Mouse (Mus musculus) MEL (cell line): ENCODE data around the gene Npr3. TPM values are rescaled to one million over a fixed set of nuclear protein-coding genes. Genes with fewer than 3 reads are reported as not detected.

Experiments
- DNase-seq: peaks from one replicate; pipeline ENCODE4 v3.0.0; 2011; ENCODE audit warnings: low read depth, low spot score
- H3K27ac ChIP-seq: 2 replicates; pipeline ENCODE4 v1.5.1; 2012; ENCODE audit warnings: low read depth, mild to moderate bottlenecking, control low read depth, low read length, moderate library complexity; ENCODE audit not compliant: control insufficient read depth
- H3K27me3 ChIP-seq, 2 experiments: fragments of 150-350 bp in 1 of 2; sonication (generic) in 1 of 2; 2 replicates each; pipeline ENCODE4 v1.6.1; 2012; ENCODE audit warnings: low read length in 2 of 2, mild to moderate bottlenecking in 2 of 2, improper control_type of control experiment in 1 of 2, moderate library complexity in 1 of 2; ENCODE audit not compliant: insufficient read depth in 2 of 2, control insufficient read depth in 1 of 2
- H3K36me3 ChIP-seq, 2 experiments: 2 replicates each; pipeline ENCODE4 v1.6.1; 2012 to 2014; ENCODE audit warnings: low read length in 2 of 2, improper control_type of control experiment in 1 of 2, inconsistent platforms in 1 of 2, mild to moderate bottlenecking in 1 of 2; ENCODE audit not compliant: insufficient read depth in 2 of 2, control insufficient read depth in 1 of 2
- H3K4me1 ChIP-seq, 2 experiments: fragments of 150-350 bp in 1 of 2; sonication (generic) in 1 of 2; 2 replicates each; pipeline ENCODE4 v1.6.1; 2012; ENCODE audit warnings: low read length in 2 of 2, improper control_type of control experiment in 1 of 2, mild to moderate bottlenecking in 1 of 2; ENCODE audit not compliant: insufficient read depth in 2 of 2, control insufficient read depth in 1 of 2
- H3K4me3 ChIP-seq, 2 experiments: fragments of 150-350 bp in 1 of 2; sonication (generic) in 1 of 2; 2 replicates each; pipeline ENCODE4 v1.5.1; 2012; ENCODE audit warnings: low read depth in 2 of 2, low read length in 2 of 2, mild to moderate bottlenecking in 2 of 2, moderate library complexity in 2 of 2, control low read depth in 1 of 2, improper control_type of control experiment in 1 of 2; ENCODE audit not compliant: control insufficient read depth in 1 of 2, insufficient read depth in 1 of 2
- H3K79me2 ChIP-seq: 2 replicates; pipeline ENCODE4 v1.6.1; 2012; ENCODE audit warnings: mild to moderate bottlenecking, low read length, moderate library complexity; ENCODE audit not compliant: control insufficient read depth, poor library complexity, insufficient read depth
- H3K9ac ChIP-seq: 2 replicates; pipeline ENCODE4 v1.6.1; 2012; ENCODE audit warnings: low read depth, mild to moderate bottlenecking, control low read depth, low read length, moderate library complexity; ENCODE audit not compliant: control insufficient read depth, poor library complexity, severe bottlenecking
- H3K9me3 ChIP-seq: fragments of 150-350 bp; sonication (generic); replicated peaks from 2 replicates; pipeline ENCODE4 v1.6.1; 2012; ENCODE audit warnings: mild to moderate bottlenecking, low read length, improper control_type of control experiment, moderate library complexity; ENCODE audit not compliant: insufficient read depth
- BHLHE40 ChIP-seq: IDR thresholded peaks from 2 replicates; pipeline ENCODE4 v1.6.1; 2012; ENCODE audit warnings: low read depth, mild to moderate bottlenecking, inconsistent platforms, low read length, improper control_type of control experiment, borderline replicate concordance
- CHD2 ChIP-seq: IDR thresholded peaks from 2 replicates; pipeline ENCODE4 v1.6.1; 2011; ENCODE audit warnings: low read length, improper control_type of control experiment
- CTCF ChIP-seq, 3 experiments: IDR thresholded peaks in 2 of 3; conservative IDR thresholded peaks in 1 of 3; 2 replicates each; pipeline ENCODE4 v1.5.1; 2011 to 2012; ENCODE audit warnings: low read length in 3 of 3, low read depth in 2 of 3, mild to moderate bottlenecking in 2 of 3, improper control_type of control experiment in 1 of 3, inconsistent platforms in 1 of 3, mixed read lengths in 1 of 3, moderate library complexity in 1 of 3; ENCODE audit not compliant: control insufficient read depth in 1 of 3, insufficient read depth in 1 of 3, poor library complexity in 1 of 3, severe bottlenecking in 1 of 3
- E2F4 ChIP-seq: IDR thresholded peaks from 2 replicates; pipeline ENCODE4 v1.6.1; 2011; ENCODE audit warnings: low read depth, low read length, improper control_type of control experiment, borderline replicate concordance
- ELF1 ChIP-seq: IDR thresholded peaks from 2 replicates; pipeline ENCODE4 v1.6.1; 2014; ENCODE audit warnings: low read depth, mild to moderate bottlenecking, inconsistent platforms, low read length, improper control_type of control experiment, moderate library complexity
- EP300 ChIP-seq, 2 experiments: IDR thresholded peaks; 2 replicates each; pipeline ENCODE4 v1.6.1; 2011; ENCODE audit warnings: improper control_type of control experiment in 2 of 2, low read length in 2 of 2, low read depth in 1 of 2, mild to moderate bottlenecking in 1 of 2
- ETS1 ChIP-seq: IDR thresholded peaks from 2 replicates; pipeline ENCODE4 v1.6.1; 2012; ENCODE audit warnings: low read depth, mild to moderate bottlenecking, inconsistent platforms, low read length, improper control_type of control experiment, moderate library complexity
- GABPA ChIP-seq: IDR thresholded peaks from 2 replicates; pipeline ENCODE4 v1.6.1; 2012; ENCODE audit warnings: low read depth, mild to moderate bottlenecking, inconsistent platforms, low read length, improper control_type of control experiment, moderate library complexity
- GATA1 ChIP-seq: IDR thresholded peaks from 2 replicates; pipeline ENCODE4 v1.6.1; 2011; ENCODE audit warnings: low read depth, low read length, improper control_type of control experiment
- JUND ChIP-seq: IDR thresholded peaks from 2 replicates; pipeline ENCODE4 v1.6.1; 2011; ENCODE audit warnings: low read depth, mild to moderate bottlenecking, improper control_type of control experiment, low read length
- MAX ChIP-seq: IDR thresholded peaks from 2 replicates; pipeline ENCODE4 v1.6.1; 2011; ENCODE audit warnings: low read length, improper control_type of control experiment
- MYB ChIP-seq: IDR thresholded peaks from 2 replicates; pipeline ENCODE4 v1.6.1; 2011; ENCODE audit warnings: mild to moderate bottlenecking, low read depth, low read length, improper control_type of control experiment
- MYC ChIP-seq: IDR thresholded peaks from 2 replicates; pipeline ENCODE4 v1.6.1; 2011; ENCODE audit warnings: low read depth, mild to moderate bottlenecking, low read length, improper control_type of control experiment, moderate library complexity
- NELFE ChIP-seq: IDR thresholded peaks from 2 replicates; pipeline ENCODE4 v1.6.1; 2011; ENCODE audit warnings: low read depth, low read length, improper control_type of control experiment
- POLR2A ChIP-seq, 2 experiments: IDR thresholded peaks; 2 replicates each; pipeline ENCODE4 v1.6.1; 2011 to 2012; ENCODE audit warnings: low read length in 2 of 2, mild to moderate bottlenecking in 2 of 2, control low read depth in 1 of 2, improper control_type of control experiment in 1 of 2, low read depth in 1 of 2, moderate library complexity in 1 of 2; ENCODE audit not compliant: control insufficient read depth in 1 of 2, insufficient read depth in 1 of 2, poor library complexity in 1 of 2
- POLR2AphosphoS2 ChIP-seq: IDR thresholded peaks from 2 replicates; pipeline ENCODE4 v1.6.1; 2011; ENCODE audit warnings: low read length, improper control_type of control experiment
- RAD21 ChIP-seq: IDR thresholded peaks from 2 replicates; pipeline ENCODE4 v1.6.1; 2011; ENCODE audit warnings: mild to moderate bottlenecking, low read depth, low read length, improper control_type of control experiment
- RCOR1 ChIP-seq: IDR thresholded peaks from 2 replicates; pipeline ENCODE4 v1.6.1; 2012; ENCODE audit warnings: low read depth, mild to moderate bottlenecking, inconsistent platforms, low read length, improper control_type of control experiment
- SIN3A ChIP-seq: IDR thresholded peaks from 2 replicates; pipeline ENCODE4 v1.6.1; 2012; ENCODE audit warnings: low read length, improper control_type of control experiment, inconsistent platforms
- TBP ChIP-seq: IDR thresholded peaks from 2 replicates; pipeline ENCODE4 v1.8.0; 2011; ENCODE audit warnings: low read depth, low read length, improper control_type of control experiment
- TCF12 ChIP-seq: IDR thresholded peaks from 2 replicates; pipeline ENCODE4 v1.6.1; 2014; ENCODE audit warnings: low read depth, mild to moderate bottlenecking, inconsistent platforms, low read length, improper control_type of control experiment, moderate library complexity
- UBTF ChIP-seq: IDR thresholded peaks from 2 replicates; pipeline ENCODE4 v1.6.1; 2012; ENCODE audit warnings: low read depth, mild to moderate bottlenecking, inconsistent platforms, low read length, improper control_type of control experiment, moderate library complexity, borderline replicate concordance; ENCODE audit not compliant: insufficient read depth
- USF1 ChIP-seq: IDR thresholded peaks from 2 replicates; pipeline ENCODE4 v1.6.1; 2014; ENCODE audit warnings: low read depth, mild to moderate bottlenecking, inconsistent platforms, low read length, improper control_type of control experiment, moderate library complexity
- ZKSCAN1 ChIP-seq: IDR thresholded peaks from 2 replicates; pipeline ENCODE4 v1.6.1; 2012; ENCODE audit warnings: low read depth, mild to moderate bottlenecking, inconsistent platforms, low read length, improper control_type of control experiment, moderate library complexity
- ZMIZ1 ChIP-seq: IDR thresholded peaks from 2 replicates; pipeline ENCODE4 v1.6.1; 2012; ENCODE audit warnings: low read depth, mild to moderate bottlenecking, inconsistent platforms, low read length, improper control_type of control experiment, moderate library complexity
- ZNF384 ChIP-seq: IDR thresholded peaks from 2 replicates; pipeline ENCODE4 v1.6.1; 2012; ENCODE audit warnings: low read depth, mild to moderate bottlenecking, inconsistent platforms, low read length, improper control_type of control experiment
- polyA plus RNA-seq, 2 experiments: library from polyadenylated mRNA; stranded (reverse) in 1 of 2; unstranded in 1 of 2; fragments of >175 nt in 1 of 2; fragments of >200 nt in 1 of 2; gene quantifications; 2 replicates each; pipeline versions ENCODE4 v1.2.1 to v1.2.4; 2012; ENCODE audit warnings: low replicate concordance in 2 of 2, low read depth in 1 of 2; ENCODE audit not compliant: insufficient read length in 2 of 2, insufficient read depth in 1 of 2, missing spikeins in 1 of 2
- total RNA-seq: library from RNA; depleted of rRNA; stranded (reverse); fragments of 300-350 nt; gene quantifications from 2 replicates; pipeline ENCODE4 v1.2.3, GENCODE M21; 2012

The Npr3 gene
- total and polyA plus RNA-seq, 3 experiments, result not detected

DNA sequence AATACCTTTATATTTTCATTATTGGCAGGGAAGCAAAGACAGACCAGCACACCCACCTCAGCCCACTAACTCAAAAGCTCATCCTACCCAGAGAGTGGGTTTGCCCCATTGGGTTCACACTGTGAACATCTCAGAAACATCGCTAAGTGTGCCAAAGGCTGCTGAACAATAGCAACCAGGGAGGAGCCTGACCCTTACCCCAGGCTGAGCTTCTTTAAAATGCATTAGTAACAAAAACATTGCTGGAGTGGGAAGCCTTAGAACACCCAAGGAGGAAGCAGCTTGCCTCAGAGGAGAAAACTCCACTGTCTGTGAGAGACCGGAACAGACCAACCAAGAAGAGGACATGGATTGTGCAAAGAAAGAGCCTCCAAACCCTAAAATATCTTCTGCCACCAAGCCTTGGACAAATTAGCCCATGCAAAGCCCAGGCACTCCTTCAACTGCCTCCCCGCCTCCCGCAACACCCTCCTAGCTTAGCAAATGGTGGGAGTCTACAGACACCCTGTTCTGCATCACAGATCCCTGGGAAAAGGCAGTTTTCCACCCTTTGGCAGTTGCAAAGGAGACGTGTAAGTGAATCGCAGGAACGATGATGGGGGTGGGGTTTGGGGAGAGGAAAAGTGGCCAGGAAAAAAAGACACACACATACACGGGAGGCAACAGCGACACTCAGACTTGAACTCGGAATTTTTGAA, 24.4 kb downstream of the Npr3 start:
- DNase-seq, result no peak
- Histone ChIP-seq H3K27me3 (no peaks in the 10 kb centered on the region), H3K9ac (no peak overlapping the region)

DNA sequence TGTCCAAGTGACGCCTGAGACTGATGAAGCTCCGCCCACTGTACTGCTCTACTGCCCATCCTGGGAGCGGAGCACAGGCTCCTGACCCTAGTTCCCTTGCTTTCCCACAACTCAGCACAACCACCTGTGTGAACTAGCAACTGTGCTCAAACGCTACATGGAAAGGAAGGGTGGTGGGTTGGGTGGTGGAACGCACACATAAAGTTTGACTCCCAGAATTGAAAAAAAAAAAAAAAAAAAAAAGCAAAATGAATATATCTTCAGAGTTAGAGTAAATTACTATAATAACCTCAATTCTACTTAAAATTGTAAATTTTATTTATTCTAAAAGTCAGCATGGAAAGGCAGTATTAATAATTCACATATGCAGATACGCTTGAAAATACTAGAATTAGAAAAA, 25.3 kb downstream of the Npr3 start:
- Histone ChIP-seq H3K79me2 (no peaks in the 10 kb centered on the region), H3K27ac (no peak overlapping the region), H3K9me3 (no peaks in the 10 kb centered on the region), H3K4me1 (no peaks in the 10 kb centered on the region), H3K4me3 (no peak overlapping the region), H3K9ac (no peak overlapping the region), H3K27me3 (no peaks in the 10 kb centered on the region), H3K36me3 (no peaks in the 10 kb centered on the region)
- TF ChIP-seq MAX, result no peak
- TF ChIP-seq RCOR1, result no peak
- no peak for TF ChIP-seq BHLHE40
- no peak for TF ChIP-seq TBP
- TF ChIP-seq ELF1, result no peak
- TF ChIP-seq GATA1, result no peak
- no peak for TF ChIP-seq GABPA
- no peak for TF ChIP-seq USF1
- TF ChIP-seq ZMIZ1, result no peak
- no peak for DNase-seq

More for the DNA sequence above, 24.4 kb downstream of the Npr3 start:
- Histone ChIP-seq H3K79me2 (no peaks in the 10 kb centered on the region), H3K4me1 (no peaks in the 10 kb centered on the region), H3K9me3 (no peaks in the 10 kb centered on the region), H3K36me3 (no peaks in the 10 kb centered on the region), H3K27ac (no peak overlapping the region), H3K4me3 (no peak overlapping the region)
- TF ChIP-seq NELFE (no peak), CHD2 (no peak), ZNF384 (no peak), CTCF (IDR thresholded peaks at IDR 0.05 in 2 of 3, conservative IDR thresholded peaks at IDR 0.05 in 1 of 3; ENCODE audit: control insufficient read depth in 1 of 3, insufficient read depth in 1 of 3, low read depth in 2 of 3, low read length in 3 of 3, poor library complexity in 1 of 3, severe bottlenecking in 1 of 3) (no peak)

DNA sequence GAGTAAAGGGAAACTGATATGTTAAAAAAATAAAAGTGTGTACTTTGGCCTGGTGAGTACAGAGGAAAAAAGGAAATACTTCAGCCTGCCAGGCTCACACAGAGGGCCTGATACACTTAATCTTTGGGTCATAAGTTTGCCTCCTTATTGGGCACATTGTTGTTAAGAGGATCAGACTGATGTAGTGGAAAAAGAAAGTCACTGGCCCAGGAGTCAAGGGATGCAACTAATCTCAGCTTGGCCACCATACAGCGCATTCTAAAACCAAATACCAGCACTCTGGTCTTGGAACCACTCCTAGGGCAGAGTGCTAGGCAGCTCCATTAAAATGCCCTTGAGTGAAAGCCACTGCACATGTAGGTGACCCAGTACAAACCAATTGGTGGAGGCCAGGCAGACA, 28.8 kb downstream of the Npr3 start:
- no peaks in the 10 kb centered on the region for H3K27me3 ChIP-seq
- TF ChIP-seq SIN3A (no peak), MYC (no peak), JUND (no peak), GATA1 (no peak), UBTF (no peak), CTCF (IDR thresholded peaks at IDR 0.05 in 2 of 3, conservative IDR thresholded peaks at IDR 0.05 in 1 of 3; ENCODE audit: control insufficient read depth in 1 of 3, insufficient read depth in 1 of 3, low read depth in 2 of 3, low read length in 3 of 3, poor library complexity in 1 of 3, severe bottlenecking in 1 of 3) (no peak), USF1 (no peak), POLR2AphosphoS2 (no peak), EP300 (IDR thresholded peaks at IDR 0.05; ENCODE audit: low read depth in 1 of 2, low read length in 2 of 2) (no peak), ETS1 (no peak), ZKSCAN1 (no peak), TCF12 (no peak), GABPA (no peak), RAD21 (no peak), E2F4 (no peak), MYB (no peak), POLR2A (IDR thresholded peaks at IDR 0.05; ENCODE audit: control insufficient read depth in 1 of 2, insufficient read depth in 1 of 2, low read depth in 1 of 2, low read length in 2 of 2, poor library complexity in 1 of 2) (no peak), BHLHE40 (no peak)

More for the DNA sequence above, 28.8 kb downstream of the Npr3 start:
- no peaks in the 10 kb centered on the region for H3K9me3 ChIP-seq
- H3K36me3 ChIP-seq, result no peaks in the 10 kb centered on the region
- no peak overlapping the region for H3K4me3 ChIP-seq
- H3K27ac ChIP-seq, result no peak overlapping the region
- no peaks in the 10 kb centered on the region for H3K79me2 ChIP-seq
- H3K4me1 ChIP-seq, result no peaks in the 10 kb centered on the region
- DNase-seq, result no peak
- H3K9ac ChIP-seq, result no peak overlapping the region
